Mouse (Mus musculus) heart, embryonic 14.5 days (tissue): ENCODE measurements at regions not wholly inside any gene's neighbourhood (a gene's known extent, or its start where the extent isn't known, plus 50 kb on each side); places are given as distances from the start of the nearest gene placed in this dataset. TPM values are rescaled to one million over a fixed set of nuclear protein-coding genes. Genes with fewer than 3 reads are reported as not detected.

Experiments used
- microRNA counts: library from miRNA; unstranded; fragments of <30 nt; microRNA quantifications from one replicate; lab custom pipeline; 2016
- microRNA-seq: library from miRNA; unstranded; fragments of <30 nt; microRNA quantifications from one replicate; pipeline ENCODE4, GENCODE M21; 2016

MicroRNAs in the stretch of these regions (microRNA counts, 519-probe panel; counts per million panel counts)
- microRNA mmu-miR-1971 (lab: Ali Mortazavi, UCI) = 322 counts per million, percentile 70 among the panel's probes with 10 or more counts

Small RNAs in the stretch of these regions (microRNA-seq; reads per million reads assigned to microRNA genes)
- not detected for gene Mir1971
